Mouse (Mus musculus) forebrain, embryonic 10.5 days (tissue): ENCODE measurements around the gene Msantd1. TPM values are rescaled to one million over a fixed set of nuclear protein-coding genes. Genes with fewer than 3 reads are reported as not detected.
"Not testable (repeated sequence)": the region's sequence is repeated elsewhere in the genome, so short reads cannot be mapped to it uniquely, and the experiment has no call there.

Experiments used
- DNase-seq: peaks from one replicate; pipeline ENCODE4 v3.0.0-alpha.2; 2017; ENCODE audit warnings: low spot score; ENCODE audit errors: extremely low spot score
- H3K27ac ChIP-seq: fragments of 300-500 bp; sonication (generic); 2 replicates; pipeline ENCODE4 v1.5.1; 2016; ENCODE audit warnings: mild to moderate bottlenecking
- H3K27me3 ChIP-seq: fragments of 300-500 bp; sonication (generic); 2 replicates; pipeline ENCODE4 v1.6.1; 2016; ENCODE audit warnings: mild to moderate bottlenecking; ENCODE audit not compliant: poor library complexity, severe bottlenecking
- H3K36me3 ChIP-seq: fragments of 300-500 bp; sonication (generic); replicated peaks from 2 replicates; pipeline ENCODE4 v1.6.1; 2016; ENCODE audit warnings: mild to moderate bottlenecking, moderate library complexity
- H3K4me1 ChIP-seq: fragments of 300-500 bp; sonication (generic); 2 replicates; pipeline ENCODE4 v1.6.1; 2016
- H3K4me3 ChIP-seq: fragments of 300-500 bp; sonication (generic); 2 replicates; pipeline ENCODE4 v1.5.1; 2016; ENCODE audit warnings: mild to moderate bottlenecking, moderate library complexity
- H3K9me3 ChIP-seq: fragments of 300-500 bp; sonication (generic); 2 replicates; pipeline ENCODE4 v1.6.1; 2016; ENCODE audit warnings: mild to moderate bottlenecking, moderate library complexity
- WGBS: fragments of 180-500 bp; shearing (Covaris S2); methylation state at CpG from one replicate; pipeline ENCODE4 v1.1.7; 2016; 5-methylcytosine and 5-hydroxymethylcytosine counted together
- polyA plus RNA-seq: library from polyadenylated mRNA; unstranded; fragments of >200 nt; fragmentation: Nextera tagmentation; extraction: Ambion mirVana; gene quantifications from 2 replicates; pipeline ENCODE4 v1.2.1, GENCODE M21; 2016

The Msantd1 gene
- 0.55 and 1.2 TPM in 2 replicates for polyA plus RNA-seq

DNA sequence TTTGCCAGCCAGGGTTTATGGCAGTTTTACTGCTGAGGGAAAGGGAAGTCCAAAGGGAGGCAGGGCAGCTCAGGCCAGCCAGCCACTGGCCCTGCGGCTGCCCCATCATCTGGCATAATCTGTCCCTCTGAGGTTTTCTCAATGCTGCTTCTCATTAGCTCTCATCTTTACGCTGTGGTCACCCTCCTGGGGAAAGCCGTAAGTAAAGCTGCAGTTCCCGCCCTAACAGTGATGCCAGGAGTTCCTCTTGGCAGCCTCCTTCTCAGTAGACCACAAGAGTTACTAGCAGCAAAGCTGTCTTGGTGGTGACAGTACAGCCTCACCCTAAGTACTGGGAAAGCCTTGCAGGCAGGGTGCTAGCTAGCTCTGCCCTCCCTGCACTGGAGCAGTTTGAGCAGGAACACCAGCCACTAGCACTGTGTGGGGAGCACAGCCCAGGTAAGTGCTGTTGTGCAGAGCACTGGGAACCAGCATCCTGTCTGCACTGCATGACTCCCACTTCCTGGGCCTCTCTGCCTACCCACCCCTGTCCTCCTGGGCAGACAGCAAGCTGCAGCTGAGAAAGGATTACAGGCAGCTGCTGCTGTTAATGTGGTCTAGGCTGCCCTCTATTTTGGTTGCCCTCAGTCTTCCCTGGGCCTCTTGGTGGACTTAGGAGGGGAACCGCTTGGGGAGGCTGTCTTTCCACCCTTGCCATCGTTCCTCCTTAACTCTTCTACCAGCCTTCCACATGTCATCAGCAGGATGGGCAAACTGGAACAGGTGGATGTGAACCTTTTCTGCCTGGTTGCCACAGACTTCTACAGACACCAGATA lies at the start of gene Msantd1:
Gene Msantd1, plus strand, starts transcription at position 103 of the 816 bp plus-strand sequence.
- Histone ChIP-seq H3K4me3 (no peak within 1 kb of the TSS), H3K27ac (no peak within 1 kb of the TSS), H3K27me3 (no peaks in the 10 kb centered on the region), H3K9me3 (no peaks in the 10 kb centered on the region), H3K4me1 (peaks cover 9% of the 10 kb centered on the region; the same call in 1 of the 2 replicates), H3K36me3 (peaks cover 91% of the 10 kb centered on the region)
- DNase-seq, result no peak
- WGBS, result 87% methylated on average over 6 of the region's 6 CpGs

GRCm38 (mm10) chr5:34865367-34865766 lies 42.4 kb upstream of the Msantd1 start:
- no peaks in the 10 kb centered on the region for H3K4me1 ChIP-seq
- no peaks in the 10 kb centered on the region for H3K9me3 ChIP-seq
- H3K27ac ChIP-seq, result no peak overlapping the region
- WGBS, result 95% methylated on average over 5 of the region's 5 CpGs
- H3K27me3 ChIP-seq, result no peaks in the 10 kb centered on the region
- no peak for DNase-seq
- peaks cover 88% of the 10 kb centered on the region for H3K36me3 ChIP-seq
- no peak overlapping the region for H3K4me3 ChIP-seq

- not testable (repeated sequence) for H3K27me3 ChIP-seq, H3K4me3 ChIP-seq, H3K9me3 ChIP-seq, H3K27ac ChIP-seq, DNase-seq, H3K4me1 ChIP-seq
- peaks cover 88% of the 10 kb centered on the region for H3K36me3 ChIP-seq
- 92% methylated on average over 3 of the region's 3 CpGs for WGBS
Measured at GRCm38 (mm10) chr5:34880307-34880706, 27.5 kb upstream of the Msantd1 start.

- Histone ChIP-seq H3K27me3 (no peaks in the 10 kb centered on the region), H3K9me3 (no peaks in the 10 kb centered on the region), H3K27ac (no peak overlapping the region), H3K4me3 (no peak overlapping the region), H3K36me3 (peaks cover 86% of the 10 kb centered on the region), H3K4me1 (no peaks in the 10 kb centered on the region)
- no peak for DNase-seq
- WGBS, result 93% methylated on average over 3 of the region's 3 CpGs
Measured at GRCm38 (mm10) chr5:34881023-34881422, 26.8 kb upstream of the Msantd1 start.

- no peak for DNase-seq
Measured at GRCm38 (mm10) chr5:34885250-34885649, 22.6 kb upstream of the Msantd1 start.

DNA sequence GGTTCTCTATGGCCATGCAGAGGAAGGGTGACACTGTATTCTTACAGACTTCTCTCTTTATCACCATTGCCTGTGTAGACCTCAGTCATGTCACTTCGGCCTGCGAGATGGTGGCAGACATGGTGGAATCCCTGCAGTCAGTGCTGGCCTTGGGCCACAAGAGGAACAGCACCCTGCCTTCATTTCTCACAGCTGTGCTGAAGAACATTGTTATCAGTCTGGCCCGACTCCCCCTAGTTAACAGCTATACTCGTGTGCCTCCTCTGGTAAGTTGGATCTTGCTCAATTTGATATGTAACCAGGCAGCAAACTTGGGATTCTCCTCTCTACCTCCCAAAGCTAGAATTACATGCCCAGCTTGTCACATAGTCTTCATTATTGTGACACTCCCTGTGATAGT lies 18.6 kb upstream of the Msantd1 start:
- DNase-seq, result no peak
- H3K4me1 ChIP-seq, result no peaks in the 10 kb centered on the region
- H3K27ac ChIP-seq, result no peak overlapping the region
- H3K27me3 ChIP-seq, result no peaks in the 10 kb centered on the region
- peaks cover 95% of the 10 kb centered on the region for H3K36me3 ChIP-seq
- no peak overlapping the region for H3K4me3 ChIP-seq
- H3K9me3 ChIP-seq, result no peaks in the 10 kb centered on the region
- 91% methylated on average over 4 of the region's 4 CpGs for WGBS

More at GRCm38 (mm10) chr5:34885250-34885649, 22.6 kb upstream of the Msantd1 start:
- Histone ChIP-seq H3K4me3 (no peak overlapping the region), H3K27me3 (no peaks in the 10 kb centered on the region), H3K27ac (no peak overlapping the region), H3K4me1 (no peaks in the 10 kb centered on the region), H3K9me3 (no peaks in the 10 kb centered on the region), H3K36me3 (peaks cover 86% of the 10 kb centered on the region)
- 88% methylated on average over 3 of the region's 3 CpGs for WGBS

GRCm38 (mm10) chr5:34896697-34897453 lies 10.9 kb upstream of the Msantd1 start:
- Histone ChIP-seq H3K9me3 (no peaks in the 10 kb centered on the region), H3K27me3 (no peaks in the 10 kb centered on the region), H3K36me3 (peaks cover 98% of the 10 kb centered on the region), H3K27ac (no peak overlapping the region), H3K4me3 (no peak overlapping the region), H3K4me1 (no peaks in the 10 kb centered on the region)
- DNase-seq, result no peak
- WGBS, result 91% methylated on average over 3 of the region's 3 CpGs

DNA sequence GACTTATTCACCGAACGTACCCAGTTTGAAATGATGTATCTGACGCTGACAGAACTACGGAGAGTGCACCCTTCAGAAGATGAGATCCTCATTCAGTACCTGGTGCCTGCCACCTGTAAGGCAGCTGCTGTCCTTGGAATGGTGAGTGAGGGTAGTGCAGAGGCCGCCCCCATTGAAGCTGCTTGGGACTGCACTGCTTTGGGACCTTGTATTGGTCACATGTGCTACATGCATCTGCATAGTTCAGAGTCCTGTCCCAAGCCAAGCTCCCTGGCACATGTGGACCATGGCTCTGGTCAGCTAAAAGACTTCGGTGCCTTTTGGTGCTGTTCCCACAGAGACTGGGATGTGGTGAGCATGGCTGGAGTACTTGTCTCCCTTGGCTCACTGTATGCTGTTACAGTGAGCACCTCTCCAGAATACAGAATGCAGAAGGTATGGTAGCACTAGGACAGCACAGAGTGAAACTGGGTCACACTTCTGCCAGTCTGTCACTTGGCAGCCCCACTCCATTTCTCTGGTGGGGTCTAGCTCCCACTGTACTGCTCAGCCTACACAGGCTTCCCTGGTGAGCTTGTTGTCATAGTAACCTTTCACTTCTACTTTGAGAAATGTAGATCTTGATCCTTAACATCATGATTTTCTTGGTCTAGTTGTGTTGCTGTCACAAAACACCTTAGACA lies 7.9 kb upstream of the Msantd1 start:
- Histone ChIP-seq H3K4me3 (no peak overlapping the region), H3K4me1 (no peaks in the 10 kb centered on the region), H3K36me3 (peaks cover 98% of the 10 kb centered on the region), H3K27ac (no peak overlapping the region), H3K9me3 (no peaks in the 10 kb centered on the region), H3K27me3 (no peaks in the 10 kb centered on the region)
- DNase-seq, result no peak
- 95% methylated on average over 6 of the region's 6 CpGs for WGBS

- H3K4me3 ChIP-seq, result no peak overlapping the region
- H3K27ac ChIP-seq, result no peak overlapping the region
- H3K4me1 ChIP-seq, result no peaks in the 10 kb centered on the region
- H3K27me3 ChIP-seq, result no peaks in the 10 kb centered on the region
- peaks cover 98% of the 10 kb centered on the region for H3K36me3 ChIP-seq
- DNase-seq, result no peak
- H3K9me3 ChIP-seq, result no peaks in the 10 kb centered on the region
Measured at GRCm38 (mm10) chr5:34902371-34902770, 5.4 kb upstream of the Msantd1 start.

- WGBS, result 95% methylated on average over 5 of the region's 5 CpGs
- Histone ChIP-seq H3K36me3 (peaks cover 98% of the 10 kb centered on the region), H3K4me1 (no peaks in the 10 kb centered on the region), H3K27ac (no peak overlapping the region), H3K27me3 (no peaks in the 10 kb centered on the region), H3K4me3 (no peak overlapping the region), H3K9me3 (no peaks in the 10 kb centered on the region)
- DNase-seq, result no peak
Measured at GRCm38 (mm10) chr5:34902811-34903385, 4.9 kb upstream of the Msantd1 start.

DNA sequence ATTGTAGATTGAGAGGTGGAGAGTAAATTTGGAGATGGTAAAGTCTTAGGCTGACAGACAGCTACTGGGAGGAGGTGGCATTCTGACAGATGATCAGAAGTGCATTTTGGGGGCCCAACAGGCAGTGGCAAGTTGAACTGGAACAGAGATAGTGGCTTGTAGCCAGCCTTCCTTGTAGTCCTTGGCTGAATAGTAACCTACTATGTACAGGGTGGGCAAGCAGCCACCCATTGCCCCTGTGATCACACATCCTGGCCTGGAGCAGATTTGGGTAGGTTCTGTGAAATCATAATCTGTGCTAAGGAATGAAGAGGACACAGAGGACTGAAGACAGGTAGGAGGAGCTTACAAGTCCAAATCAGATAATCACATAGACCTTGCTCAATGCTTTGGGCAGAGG lies 3.4 kb upstream of the Msantd1 start:
- Histone ChIP-seq H3K36me3 (peaks cover 98% of the 10 kb centered on the region), H3K4me3 (no peak overlapping the region), H3K9me3 (no peaks in the 10 kb centered on the region), H3K27me3 (no peaks in the 10 kb centered on the region), H3K4me1 (peaks cover 9% of the 10 kb centered on the region; the same call in 1 of the 2 replicates), H3K27ac (no peak overlapping the region)
- DNase-seq, result no peak

- no peak overlapping the region for H3K27ac ChIP-seq
- no peaks in the 10 kb centered on the region for H3K9me3 ChIP-seq
- no peaks in the 10 kb centered on the region for H3K27me3 ChIP-seq
- 93% methylated on average over 4 of the region's 4 CpGs for WGBS
- H3K4me1 ChIP-seq, result peaks cover 9% of the 10 kb centered on the region; the same call in 1 of the 2 replicates
- peaks cover 94% of the 10 kb centered on the region for H3K36me3 ChIP-seq
- H3K4me3 ChIP-seq, result no peak overlapping the region
- no peak for DNase-seq
Measured at GRCm38 (mm10) chr5:34907230-34907629, 582 bp upstream of the Msantd1 start.
